Mouse (Mus musculus) layer of hippocampus, adult 9-11 months (tissue): ENCODE measurements at regions not wholly inside any gene's neighbourhood (a gene's known extent, or its start where the extent isn't known, plus 50 kb on each side); places are given as distances from the start of the nearest gene placed in this dataset.

ENCODE experiments used
- DNase-seq: peaks from one replicate; pipeline ENCODE4 v3.0.0; 2022

GRCm38 (mm10) chr4:82083519-82083918 is 622.0 kb downstream of the Nfib start:
- DNase-seq: no peak

GRCm38 (mm10) chr4:82068050-82068449 is 625.4 kb upstream of the Mpdz start:
- no peak for DNase-seq

DNA sequence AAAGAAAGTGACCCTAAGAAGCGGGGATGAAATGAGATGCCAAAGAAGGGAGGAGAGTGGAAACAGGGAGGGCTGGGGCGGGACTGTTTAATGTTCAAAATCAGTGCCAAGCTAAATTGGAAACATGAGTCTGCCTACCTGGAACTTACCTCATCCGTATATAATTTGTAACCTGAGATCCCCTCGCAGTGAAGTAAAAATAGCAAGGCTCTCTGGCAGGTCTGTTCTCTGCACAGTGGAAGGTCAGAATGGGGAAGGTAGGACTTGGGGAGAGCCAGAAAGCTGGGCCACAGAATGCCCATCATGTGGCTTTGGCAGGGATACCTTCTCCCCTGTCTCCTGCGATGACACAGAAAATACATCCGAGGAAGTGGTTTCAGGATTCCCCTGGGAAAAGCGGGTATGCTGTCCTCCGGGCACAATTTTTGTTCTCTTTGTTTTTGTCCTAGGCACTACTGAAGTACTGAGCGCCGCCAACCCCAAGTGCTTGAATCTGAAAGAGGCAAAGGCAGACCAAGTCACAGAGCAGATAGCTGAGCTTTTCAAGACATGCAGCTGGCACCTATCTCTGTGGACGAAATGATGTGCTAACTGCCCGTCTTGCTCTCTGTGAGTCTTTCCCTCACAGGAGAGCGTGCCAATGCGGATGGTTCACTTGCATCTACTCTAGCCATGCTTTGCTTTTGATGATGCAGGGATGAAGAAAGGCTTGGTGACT is 623.2 kb upstream of the Mpdz start:
- no peak for DNase-seq

DNA sequence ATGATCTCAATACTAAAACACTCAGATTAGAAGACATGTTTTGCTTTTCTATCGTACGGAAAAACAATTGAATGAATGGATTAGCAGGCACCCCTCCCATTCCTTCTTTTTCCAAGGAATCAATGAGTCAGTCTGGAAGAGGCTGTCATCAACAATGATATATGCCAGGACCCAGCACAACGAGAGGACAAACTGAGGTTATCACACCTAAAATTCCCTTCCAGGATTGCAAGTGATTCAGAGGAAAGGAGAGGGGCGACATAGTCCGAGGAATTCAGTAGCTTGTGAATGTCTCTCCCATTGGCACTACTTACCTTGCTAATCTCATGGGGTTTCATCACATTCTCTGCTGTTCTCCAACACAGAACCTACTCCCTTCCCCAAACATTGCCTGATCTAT is 620.1 kb upstream of the Mpdz start:
- no peak for DNase-seq

DNA sequence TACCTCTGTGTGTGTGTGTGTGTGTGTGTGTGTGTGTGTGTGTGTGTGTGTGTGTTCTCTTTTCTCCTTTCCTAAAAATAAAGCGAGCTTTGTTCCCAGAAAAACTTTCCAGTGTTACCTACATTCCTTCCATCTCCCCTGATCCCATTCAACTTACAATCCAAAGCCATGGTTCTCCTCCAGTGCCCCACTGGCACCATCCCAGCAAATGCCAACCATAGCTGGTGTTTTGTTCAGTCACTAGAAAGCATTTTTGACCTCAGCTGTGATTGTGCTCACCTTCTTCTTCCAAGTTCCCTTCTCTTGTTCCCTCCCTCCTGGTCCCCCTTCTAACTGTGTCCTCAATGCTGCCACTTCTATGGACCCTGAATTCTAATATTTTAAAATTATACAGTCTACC is 614.1 kb upstream of the Mpdz start:
- DNase-seq: no peak

DNA sequence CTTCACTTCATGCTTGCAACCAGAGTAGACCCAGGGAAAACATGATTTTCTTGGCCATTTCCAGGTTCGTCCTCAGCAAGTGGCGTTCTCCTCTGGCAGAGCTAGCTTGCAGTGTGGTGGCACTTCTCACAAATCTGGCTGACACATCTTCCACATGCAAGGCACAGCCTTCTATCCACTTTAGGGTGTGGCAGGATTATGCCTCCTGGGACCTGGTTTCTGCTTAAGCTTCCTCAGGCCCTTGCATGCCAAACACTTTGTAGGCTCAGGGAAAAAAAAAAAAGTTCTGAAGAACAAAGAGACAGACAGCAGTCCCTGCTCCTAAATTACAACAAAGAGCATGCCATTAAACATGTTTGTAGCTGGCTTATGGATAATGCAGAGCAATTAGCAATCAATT is 605.6 kb upstream of the Mpdz start:
- DNase-seq: no peak

GRCm38 (mm10) chr4:82037473-82037872 is 594.9 kb upstream of the Mpdz start:
- no peak for DNase-seq

DNA sequence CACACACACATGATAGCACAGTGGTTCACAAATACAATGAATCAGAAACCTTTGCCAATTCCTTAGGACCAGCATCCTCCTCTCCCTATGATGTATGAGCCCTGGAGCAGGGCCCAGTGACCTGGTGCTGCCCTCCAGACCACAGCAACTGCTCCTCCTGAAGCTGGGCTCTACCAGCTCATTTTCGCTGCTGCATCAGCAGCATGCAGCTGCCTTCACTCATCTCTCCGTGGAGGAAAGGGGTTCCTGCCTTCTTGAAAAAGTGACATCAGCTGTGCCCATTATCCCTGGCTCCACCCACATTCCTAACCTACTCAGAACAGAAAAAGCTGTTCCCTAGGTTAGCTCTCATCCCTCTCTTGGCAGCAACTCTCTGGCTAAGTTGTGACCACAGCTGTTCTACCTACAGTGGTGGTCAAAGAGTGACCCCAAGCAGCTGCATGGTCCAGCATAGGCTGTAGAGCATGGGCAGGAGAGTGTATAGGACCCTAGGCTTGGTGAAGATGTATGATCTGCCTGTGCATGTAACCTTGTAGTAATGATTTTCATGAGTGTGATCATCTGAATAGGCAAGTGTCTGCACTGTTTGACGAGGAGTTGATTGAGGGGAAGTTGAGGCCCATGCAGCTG is 592.6 kb upstream of the Mpdz start:
- no peak for DNase-seq

GRCm38 (mm10) chr4:82029237-82029636 is 586.6 kb upstream of the Mpdz start:
- no peak for DNase-seq

DNA sequence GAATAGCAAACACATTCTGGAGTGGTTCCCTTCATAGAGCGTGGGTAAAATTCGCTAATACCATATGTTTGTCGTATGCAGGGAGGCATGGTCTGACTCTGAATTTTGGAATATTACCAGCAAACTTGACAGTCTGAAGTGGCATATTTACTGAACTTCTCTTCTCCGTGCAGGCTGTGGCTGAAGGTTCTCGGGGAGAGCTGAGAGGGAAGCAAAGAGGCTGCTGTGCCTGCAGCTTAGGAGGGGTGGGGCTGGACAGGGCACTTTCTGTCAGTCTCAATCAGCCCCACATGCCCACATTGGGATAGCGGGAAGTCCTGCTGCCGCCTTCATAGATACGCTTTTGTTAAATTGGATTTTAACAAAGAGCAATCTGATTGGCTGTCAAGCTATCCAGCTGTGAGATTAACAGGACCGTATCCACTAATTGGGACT is 584.8 kb upstream of the Mpdz start:
- peak; percentile 21 for DNase-seq

- DNase-seq: no peak
Measured at GRCm38 (mm10) chr4:82001406-82001732, 558.8 kb upstream of the Mpdz start.

DNA sequence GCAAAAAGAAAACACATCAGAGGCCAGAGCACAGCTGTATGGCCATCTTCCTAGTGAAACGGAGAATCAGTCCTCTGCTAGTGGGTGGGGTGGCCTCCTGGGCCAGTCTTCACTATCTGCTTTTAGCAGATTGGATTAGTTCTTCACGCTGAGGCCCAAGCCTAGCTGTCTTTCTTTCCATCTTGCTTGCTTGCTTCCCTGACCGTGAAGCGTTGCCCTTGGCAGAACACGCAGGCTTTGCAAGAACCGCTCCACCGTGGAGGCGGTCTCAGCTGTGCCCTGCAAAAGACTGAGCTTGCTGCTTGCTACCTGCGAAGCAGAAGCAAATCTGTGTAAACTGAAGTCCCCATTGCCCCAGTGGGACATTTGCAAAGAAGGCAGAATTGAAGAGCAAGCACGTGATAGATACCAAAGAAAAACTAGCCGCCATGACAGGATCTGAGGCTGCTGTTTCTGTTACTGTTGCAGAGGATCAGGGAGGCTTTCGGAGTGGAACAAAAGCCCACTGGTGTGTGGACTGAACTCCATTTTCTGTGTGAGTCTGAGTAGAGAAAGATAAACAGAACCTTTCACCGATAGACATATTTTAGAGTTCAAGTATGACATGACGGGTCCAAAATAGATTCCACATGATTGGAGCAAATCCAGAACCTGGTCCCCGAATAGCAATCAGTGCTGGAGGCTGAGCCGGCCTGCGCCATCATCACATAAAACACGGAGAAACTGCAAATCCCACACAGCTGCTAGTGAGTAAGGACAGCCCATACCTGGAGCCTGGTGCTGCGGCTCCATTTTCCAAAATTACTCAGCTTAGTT is 558.2 kb upstream of the Mpdz start:
- DNase-seq: peak; percentile 10

GRCm38 (mm10) chr4:81999654-82000314 is 557.2 kb upstream of the Mpdz start:
- peak; percentile 18 for DNase-seq

DNA sequence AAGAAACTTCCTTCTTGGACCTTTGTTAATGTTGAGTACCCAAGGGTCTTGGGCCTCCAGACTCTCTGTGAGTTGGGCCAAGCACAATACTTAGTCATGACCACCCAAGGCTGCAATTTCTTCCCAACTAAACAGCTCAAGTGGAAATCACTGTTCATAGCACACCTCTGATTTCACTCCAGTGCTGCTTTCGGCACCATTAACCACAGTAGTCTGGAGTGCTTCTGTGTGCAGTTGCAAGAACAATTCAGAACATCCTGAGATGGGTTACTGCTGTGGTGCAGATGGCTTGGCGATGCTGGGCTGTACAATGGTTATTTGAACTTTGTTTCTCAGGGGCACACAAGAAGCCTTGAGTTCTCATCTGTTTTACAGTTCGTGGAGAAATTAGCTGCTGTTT is 556.5 kb upstream of the Mpdz start:
- DNase-seq: no peak

DNA sequence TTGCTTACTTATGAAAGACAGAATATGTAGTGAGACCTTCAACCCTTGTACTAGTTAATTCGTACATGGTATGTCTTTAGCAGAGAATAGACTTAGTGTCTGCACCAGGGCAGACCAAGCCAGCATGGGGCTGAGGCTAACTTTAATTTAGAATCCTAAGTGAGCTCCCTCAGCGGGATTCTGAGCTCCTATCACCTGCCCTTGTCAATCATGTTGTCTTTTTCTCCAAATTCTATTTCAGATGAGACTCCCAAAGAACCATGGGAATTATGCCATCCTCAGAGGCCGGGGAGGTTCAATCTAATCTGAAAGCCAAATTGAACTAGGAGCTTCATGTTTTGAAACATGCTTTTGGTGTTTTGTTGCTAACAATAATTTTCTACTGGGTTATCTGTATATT is 553.8 kb upstream of the Mpdz start:
- DNase-seq: no peak

GRCm38 (mm10) chr4:81995243-81995642 is 552.6 kb upstream of the Mpdz start:
- DNase-seq: no peak

DNA sequence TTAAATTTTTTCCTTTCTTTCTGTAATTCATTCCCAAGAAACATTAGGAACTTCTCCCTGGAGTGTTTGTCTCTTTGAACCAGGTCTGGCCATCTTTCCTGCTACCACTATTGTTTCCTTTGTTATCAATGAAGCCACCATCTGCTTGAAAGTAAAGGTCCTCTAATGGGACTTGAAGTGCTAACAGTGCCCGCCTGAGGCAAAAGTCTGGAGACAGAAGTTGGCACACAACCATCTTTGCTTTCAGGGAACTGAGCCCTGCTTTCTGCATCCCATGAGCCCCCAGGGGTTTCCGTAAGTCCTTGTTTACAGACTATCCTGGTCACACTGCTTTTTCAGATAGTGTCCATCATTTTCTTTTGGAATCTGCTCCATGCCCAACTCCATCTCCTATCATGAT is 546.2 kb upstream of the Mpdz start:
- DNase-seq: no peak

- no peak for DNase-seq
Measured at GRCm38 (mm10) chr4:81986616-81987015, 544.0 kb upstream of the Mpdz start.

DNA sequence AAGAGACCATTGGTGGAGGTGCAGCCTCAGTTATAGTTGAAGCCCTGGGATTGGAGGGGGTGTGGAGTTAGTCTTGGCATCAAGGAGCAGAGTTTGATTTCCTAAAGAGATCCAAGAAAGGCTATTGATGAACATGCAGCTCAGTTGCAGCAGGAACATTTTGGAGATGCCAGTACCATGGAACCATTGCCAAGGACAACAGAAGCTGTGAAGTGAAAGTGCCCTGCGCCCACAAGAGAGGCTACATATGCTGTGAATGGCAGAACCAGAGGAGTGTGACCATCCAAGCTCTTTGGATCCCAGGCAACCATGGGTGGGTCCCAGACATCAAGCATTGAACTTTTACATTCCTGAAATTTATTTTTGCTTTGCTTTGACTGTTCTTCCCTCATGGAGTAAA is 539.2 kb upstream of the Mpdz start:
- peak; percentile 24 for DNase-seq

GRCm38 (mm10) chr4:81970472-81970871 is 527.9 kb upstream of the Mpdz start:
- no peak for DNase-seq

GRCm38 (mm10) chr4:81969621-81970115 is 527.1 kb upstream of the Mpdz start:
- DNase-seq: no peak

DNA sequence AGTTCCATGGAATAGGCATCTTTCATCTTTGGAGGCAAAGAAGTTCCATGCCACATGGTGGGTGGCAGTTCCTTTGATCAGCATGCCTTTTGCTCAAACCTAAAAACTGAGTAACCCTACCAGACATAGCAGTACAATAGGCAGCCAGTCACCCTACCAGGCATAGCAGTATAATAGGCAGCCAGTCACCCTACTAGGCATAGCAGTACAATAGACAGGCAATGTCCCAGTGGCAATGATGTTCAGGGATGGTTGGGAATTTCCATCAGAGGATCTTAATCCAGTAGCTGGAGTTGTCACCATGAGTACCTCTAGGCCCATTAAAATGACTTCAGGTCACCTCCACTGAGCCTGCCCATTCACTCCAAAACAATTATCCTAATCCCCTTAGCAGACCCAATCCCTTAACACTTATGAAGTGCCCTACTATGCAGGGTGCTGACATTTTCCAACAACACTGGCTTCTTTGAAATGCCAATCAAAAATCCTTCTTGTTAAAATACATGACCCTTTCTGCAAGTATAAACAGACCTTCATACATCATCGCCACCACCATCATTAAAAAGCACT is 523.5 kb upstream of the Mpdz start:
- DNase-seq: no peak

DNA sequence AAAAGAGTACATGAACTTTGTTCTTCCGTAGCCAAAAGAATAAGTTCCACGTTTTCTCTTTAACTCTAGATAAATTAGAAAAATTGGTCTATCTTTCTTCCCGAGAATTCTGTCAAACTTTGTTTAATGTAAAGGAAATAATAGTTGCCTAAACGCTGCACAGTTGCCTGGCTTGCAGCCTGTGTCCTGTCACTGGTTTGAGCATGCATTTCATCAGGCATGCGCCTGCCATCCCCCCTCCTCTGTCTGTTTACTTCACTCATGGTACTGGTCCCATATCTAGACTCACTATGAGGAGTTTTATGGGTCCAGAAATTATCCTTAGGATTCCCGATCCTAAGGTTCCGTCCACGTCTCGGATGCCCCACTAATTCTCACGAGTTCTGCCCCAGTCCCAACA is 520.5 kb upstream of the Mpdz start:
- DNase-seq: no peak
